ENCODE assay signal across 17 mouse cellular contexts in genomic region chr6:20572621-20573020, GRCm38 (mm10).
DNase-seq lines count a peak whose midpoint lies in the region; ATAC-seq lines count a peak whose summit lies in the region.
"Had no signal": no experiment of that assay in that cellular context is flagged by ENCODE, and none has a peak within 500 bp of the region (broad histone marks: within the 10 kb centered on the region; RNA-seq: fewer than 3 reads in every experiment).

No protein-coding gene starts in this region.

- ATAC-seq in cerebellum, adult (ENCODE audit: insufficient number of reproducible peaks, low FRiP score, low TSS enrichment) = 0 out of 2 replicates have a peak, but pooled peaks have one; percentile 40
- ATAC-seq: CD4-positive, CD25-positive, alpha-beta regulatory T cell, adult 4 months; forebrain, embryonic 14.5 days; intestine, embryonic 15.5 days had no signal

- DNase-seq in cerebellum, postnatal 4 days (ENCODE audit: low spot score in 2 of 2) = no peak
- peak; percentile 52 for DNase-seq in brain, adult 2 months (ENCODE audit: low read depth, low spot score)
- DNase-seq in cerebellum, adult 9-11 months = peak; percentile 22
- DNase-seq in cerebellum, postnatal 36 days = peak; percentile 8 to 18
- DNase-seq in adrenal gland, postnatal 4 days (ENCODE audit: low spot score in 2 of 2) = no peak
- no peak for DNase-seq in left cerebral cortex, adult 8-10 months (ENCODE audit: low spot score in 2 of 2)
- DNase-seq: adrenal gland, adult 8-10 months; adrenal gland, postnatal 36 days; B cell, adult 2 months; gastrocnemius, postnatal 14 days; heart, adult 2 months; heart, postnatal 14 days; kidney, adult 18-20 months had no signal

Comparison
In these comparisons a context has a peak if more than half of its experiments do, and no peak if none do; other contexts are left out.
1. DNase-seq: peak in brain, adult 2 months (single experiment), cerebellum, adult 9-11 months (single experiment) and cerebellum, postnatal 36 days (2 of 2); none in cerebellum, postnatal 4 days (0 of 2), adrenal gland, postnatal 4 days (0 of 2) and left cerebral cortex, adult 8-10 months (0 of 2).